Mouse (Mus musculus): Measurements from ENCODE around the gene Papss1.

GRCm38 (mm10) chr3:131627476-131627875, 62.9 kb downstream of the Papss1 start:
- TF ChIP-seq EP300 (IDR thresholded peaks at IDR 0.05) (no peak), CTCF (IDR thresholded peaks at IDR 0.05) (no peak)

Data from lung, postnatal 0 days (tissue).